10 mouse cellular contexts compared by ENCODE assay signal in the genomic region with DNA sequence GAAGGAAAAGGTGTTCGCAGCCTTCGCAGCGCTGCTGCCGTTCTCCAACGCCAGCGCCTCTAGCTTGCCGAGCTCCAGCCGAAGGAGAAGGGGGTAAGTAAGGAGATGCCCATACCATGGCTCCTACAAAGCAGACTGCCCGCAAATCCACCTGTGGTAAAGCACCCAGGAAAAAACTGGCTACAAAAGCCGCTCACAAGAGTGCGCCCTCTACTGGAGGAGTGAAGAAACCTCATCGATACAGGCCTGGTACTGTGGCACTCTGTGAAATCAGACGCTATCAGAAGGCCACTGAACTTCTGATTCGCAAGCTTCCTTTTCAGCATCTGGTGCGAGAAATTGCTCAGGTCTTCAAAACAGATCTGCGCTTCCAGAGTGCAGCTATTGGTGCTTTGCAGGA. TPM values are rescaled to one million over a fixed set of nuclear protein-coding genes. Genes with fewer than 3 reads are reported as not detected.
DNase-seq lines count a peak whose midpoint lies in the region; ATAC-seq and TF ChIP-seq lines count a peak whose summit lies in the region.
"Had no signal": no experiment of that assay in that cellular context is flagged by ENCODE, and none has a peak within 500 bp of the region (broad histone marks: within the 10 kb centered on the region; RNA-seq: fewer than 3 reads in every experiment).

No protein-coding gene starts in this region.

- no peak overlapping the region for H3K27ac ChIP-seq in kidney, adult 2 months (ENCODE audit: insufficient read depth, low read depth, low read length)
- no peak overlapping the region for H3K27ac ChIP-seq in forebrain, embryonic 12.5 days
- H3K27ac ChIP-seq: midbrain, embryonic 12.5 days had no signal

- 81% methylated on average over 16 of the region's 16 CpGs for WGBS in kidney, adult 2 months
- WGBS in forebrain, embryonic 12.5 days = 76% methylated on average over 16 of the region's 16 CpGs

- H3K36me3 ChIP-seq in kidney, adult 2 months (ENCODE audit: control insufficient read depth, insufficient read depth, low read length) = no peaks in the 10 kb centered on the region
- peaks cover 24% of the 10 kb centered on the region for H3K36me3 ChIP-seq in E14TG2a.4 (ENCODE audit: insufficient read depth, low read length)
- no peaks in the 10 kb centered on the region for H3K36me3 ChIP-seq in forebrain, embryonic 12.5 days (replicated peaks)
- H3K36me3 ChIP-seq: heart, embryonic 12.5 days; midbrain, embryonic 12.5 days had no signal

- no peak overlapping the region for H3K4me3 ChIP-seq in kidney, adult 2 months (ENCODE audit: insufficient read depth, low read depth, low read length)
- no peak overlapping the region for H3K4me3 ChIP-seq in E14TG2a.4 (replicated peaks; ENCODE audit: low read length)
- H3K4me3 ChIP-seq in forebrain, embryonic 12.5 days (replicated peaks) = no peak overlapping the region
- H3K4me3 ChIP-seq: heart, embryonic 12.5 days; midbrain, embryonic 12.5 days had no signal

- H3K4me1 ChIP-seq in kidney, adult 2 months (ENCODE audit: control insufficient read depth, insufficient read depth, low read length) = no peaks in the 10 kb centered on the region
- peaks cover 9% of the 10 kb centered on the region for H3K4me1 ChIP-seq in E14TG2a.4 (replicated peaks; ENCODE audit: low read depth, low read length)
- H3K4me1 ChIP-seq in forebrain, embryonic 12.5 days = peaks cover 11% of the 10 kb centered on the region
- H3K4me1 ChIP-seq: heart, embryonic 12.5 days had no signal

- H3K9ac ChIP-seq in forebrain, embryonic 12.5 days = no peak overlapping the region
- H3K9ac ChIP-seq: heart, embryonic 12.5 days; midbrain, embryonic 12.5 days had no signal

- TF ChIP-seq CTCF in kidney, adult 2 months (conservative IDR thresholded peaks at IDR 0.05; ENCODE audit: insufficient read depth, insufficient read length, low read depth, low read length) = peak; percentile 54
- peak; percentile 20; the same call in 1 of the 2 replicates for TF ChIP-seq CTCF in E14TG2a.4 (conservative IDR thresholded peaks at IDR 0.05; ENCODE audit: low read length)

- TF ChIP-seq POLR2A in kidney, adult 2 months (IDR thresholded peaks at IDR 0.05; ENCODE audit: low read depth, low read length) = no peak

- peak; percentile 3 for DNase-seq in kidney, adult 2 months
- no peak for DNase-seq in kidney, adult 11 months
- DNase-seq in ZHBTc4 (ENCODE audit: low read depth, low spot score) = peak; percentile 48
- DNase-seq in MN1 (ENCODE audit: low spot score) = no peak
- DNase-seq: layer of hippocampus, adult 9-11 months had no signal

- no peaks in the 10 kb centered on the region for H3K27me3 ChIP-seq in kidney, adult 2 months (replicated peaks; ENCODE audit: control insufficient read depth, insufficient read depth, low read length)
- H3K27me3 ChIP-seq in E14TG2a.4 (ENCODE audit: insufficient read depth, low read length) = no peaks in the 10 kb centered on the region
- no peaks in the 10 kb centered on the region for H3K27me3 ChIP-seq in forebrain, embryonic 12.5 days
- H3K27me3 ChIP-seq: heart, embryonic 12.5 days; midbrain, embryonic 12.5 days had no signal

- H3K4me2 ChIP-seq in forebrain, embryonic 12.5 days = no peak overlapping the region
- H3K4me2 ChIP-seq: heart, embryonic 12.5 days; midbrain, embryonic 12.5 days had no signal

- peaks cover 93% of the 10 kb centered on the region for H3K9me3 ChIP-seq in E14TG2a.4 (ENCODE audit: low read length)
- no peaks in the 10 kb centered on the region for H3K9me3 ChIP-seq in forebrain, embryonic 12.5 days
- H3K9me3 ChIP-seq: midbrain, embryonic 12.5 days had no signal

- peak; percentile 57; the same call in 1 of the 2 replicates for ATAC-seq in megakaryocyte-erythroid progenitor cell, adult 5-6 weeks (replicated peaks; ENCODE audit: low FRiP score, low TSS enrichment, poor library complexity, severe bottlenecking)
- no peak for ATAC-seq in forebrain, embryonic 12.5 days (ENCODE audit: low FRiP score)

RNA-seq across cellular contexts. Expression of a gene that starts 55.0 kb away (rescaled TPM):
- polyA plus RNA-seq in kidney, adult 2 months (2012; rRNA removed) = not detected in 2 replicates
- total RNA-seq in megakaryocyte-erythroid progenitor cell, adult 5-6 weeks (2014; fragmentation: Nextera tagmentation) = not detected in 2 replicates
- total RNA-seq in megakaryocyte-erythroid progenitor cell, adult 5-6 weeks (2017) = not detected in 2 replicates
- not detected in 2 replicates for polyA plus RNA-seq in forebrain, embryonic 12.5 days (2016; fragmentation: Nextera tagmentation; extraction: Ambion mirVana)

Comparison
In these comparisons a context has a peak if more than half of its experiments do, and no peak if none do; other contexts are left out.
1. DNase-seq: peak in kidney, adult 2 months (single experiment) and ZHBTc4 (single experiment); none in kidney, adult 11 months (single experiment) and MN1 (single experiment).